Mouse (Mus musculus) bone marrow, adult 2 months (tissue): ENCODE results near the gene Plpp6.
"Not testable (repeated sequence)": the region's sequence is repeated elsewhere in the genome, so short reads cannot be mapped to it uniquely, and the experiment has no call there.

Source experiments
- CTCF ChIP-seq: fragments of 200-500 bp; IDR thresholded peaks from 2 replicates; pipeline ENCODE4 v1.5.1; 2011; ENCODE audit warnings: low read length, control low read depth; ENCODE audit not compliant: control insufficient read depth, insufficient read depth
- POLR2A ChIP-seq: fragments of 200-500 bp; IDR thresholded peaks from 2 replicates; pipeline ENCODE4 v1.6.1; 2011; ENCODE audit warnings: low read depth, mild to moderate bottlenecking, control low read depth, low read length, borderline replicate concordance; ENCODE audit not compliant: control insufficient read depth

DNA sequence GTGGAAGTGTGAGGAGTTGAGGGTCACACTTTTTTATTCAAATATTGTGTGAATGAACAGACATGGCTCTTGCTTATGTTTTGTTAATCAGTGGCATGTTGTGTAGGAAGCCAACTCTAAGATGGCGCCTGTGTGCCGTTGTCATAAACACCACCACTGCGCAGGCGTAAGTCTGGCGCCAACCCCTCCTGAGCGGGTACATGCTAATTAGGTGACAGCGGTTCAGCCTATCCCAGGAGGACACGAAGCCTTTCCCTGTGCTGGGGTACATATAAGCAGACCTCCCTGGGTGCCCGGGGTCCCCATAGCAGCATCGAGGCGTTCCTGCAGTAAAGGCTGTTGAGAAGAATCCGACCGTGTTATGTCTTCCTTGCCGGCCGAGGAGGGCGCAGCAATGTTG, 36.6 kb downstream of the Plpp6 start:
- not testable (repeated sequence) for TF ChIP-seq CTCF, POLR2A
